Mouse (Mus musculus) kidney, adult 18-20 months (tissue): ENCODE data around the gene Rbfox2.
"Not testable (repeated sequence)": the region's sequence is repeated elsewhere in the genome, so short reads cannot be mapped to it uniquely, and the experiment has no call there.

Experiments used
- DNase-seq: peaks from one replicate; pipeline ENCODE4 v3.0.0; 2021

Rbfox2 gene

GRCm38 (mm10) chr15:77090531-77090930, 216.3 kb downstream of the Rbfox2 start:
- DNase-seq = no peak

DNA sequence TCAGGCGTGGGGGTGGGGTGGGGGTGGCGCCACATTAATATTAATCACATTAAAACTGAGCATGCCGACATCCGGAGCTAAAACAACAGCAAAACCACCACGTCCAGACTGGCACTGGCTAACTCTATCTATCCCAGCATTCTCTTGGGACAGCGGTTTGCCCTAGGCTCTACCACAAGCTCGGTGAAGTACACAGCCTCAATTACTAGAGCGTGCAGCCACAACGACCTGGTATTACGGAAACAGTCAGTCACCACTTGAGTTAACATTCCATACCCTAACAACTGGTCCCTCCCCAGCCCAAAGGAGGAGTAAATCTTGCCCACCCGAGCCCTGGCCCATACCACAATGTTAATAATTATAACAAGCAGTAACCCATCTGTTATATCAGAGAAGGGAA, 217.6 kb downstream of the Rbfox2 start:
- no peak for DNase-seq

DNA sequence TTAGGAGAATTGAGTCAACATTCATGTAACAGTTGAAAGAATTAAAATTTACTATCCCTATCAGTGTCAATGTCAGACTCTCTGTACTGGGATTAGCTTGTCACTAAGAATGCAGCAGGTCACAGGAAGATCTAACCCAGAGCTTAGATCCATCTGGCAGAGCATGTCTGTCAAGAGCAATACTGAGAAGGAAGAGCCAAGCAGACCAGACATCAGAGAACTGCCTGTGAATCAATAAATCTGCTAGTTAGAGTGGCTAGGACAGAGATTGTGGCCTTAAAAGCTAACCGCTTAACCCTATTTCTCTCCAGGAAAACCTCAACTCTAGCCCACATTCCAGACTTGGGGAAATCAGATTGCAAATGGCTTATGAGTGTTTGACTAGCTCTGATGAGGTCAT, 220.3 kb downstream of the Rbfox2 start:
- no peak for DNase-seq

GRCm38 (mm10) chr15:77085818-77086217, 221.0 kb downstream of the Rbfox2 start:
- peak; percentile 20 for DNase-seq

GRCm38 (mm10) chr15:77081454-77081853, 225.3 kb downstream of the Rbfox2 start:
- DNase-seq = no peak

GRCm38 (mm10) chr15:77080684-77081254, 226.0 kb downstream of the Rbfox2 start:
- no peak for DNase-seq

GRCm38 (mm10) chr15:77079890-77080361, 226.9 kb downstream of the Rbfox2 start:
- no peak for DNase-seq

- DNase-seq = no peak
Measured at GRCm38 (mm10) chr15:77079256-77079822, 227.5 kb downstream of the Rbfox2 start.

DNA sequence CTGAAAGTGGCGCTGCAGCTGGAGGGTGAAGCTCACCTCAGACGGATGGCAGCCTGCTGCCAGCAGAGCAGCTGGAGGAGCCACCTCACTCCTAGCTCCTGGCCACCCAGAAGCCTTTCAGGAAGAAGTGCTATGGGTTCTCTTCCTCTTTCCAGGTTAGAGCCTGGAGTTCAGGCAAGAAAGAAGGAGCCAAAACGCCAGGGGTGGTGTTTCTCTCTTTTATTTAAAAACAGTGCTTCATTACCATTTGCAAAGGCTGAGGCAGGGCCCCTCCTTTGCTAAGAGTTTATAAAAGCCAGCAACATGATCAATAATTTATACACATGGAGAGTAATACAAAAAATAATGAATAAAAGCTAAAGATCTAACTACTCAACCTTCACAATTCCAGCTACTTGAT, 228.0 kb downstream of the Rbfox2 start:
- no peak for DNase-seq

DNA sequence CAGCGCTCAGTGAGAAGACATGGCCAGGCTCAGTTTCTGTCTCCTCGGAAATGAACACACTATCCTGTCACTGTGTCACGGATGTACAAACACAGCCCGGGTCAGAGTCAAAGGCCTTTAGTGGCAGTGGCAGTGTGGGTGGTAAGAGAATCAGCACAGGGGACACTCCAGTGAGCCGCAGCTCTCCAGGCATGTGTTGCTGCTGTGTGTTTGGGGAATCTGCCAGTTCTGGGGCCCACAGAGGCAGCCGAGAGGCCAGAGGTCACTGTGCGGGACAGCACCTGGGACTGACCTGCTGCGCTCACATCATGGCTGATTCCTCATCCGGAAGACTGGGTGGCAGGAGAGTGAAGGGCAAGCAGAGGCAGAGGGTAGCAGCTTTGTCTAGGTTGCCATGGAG, 228.9 kb downstream of the Rbfox2 start:
- no peak for DNase-seq

- DNase-seq = no peak
Measured at GRCm38 (mm10) chr15:77076523-77076922, 230.3 kb downstream of the Rbfox2 start.

DNA sequence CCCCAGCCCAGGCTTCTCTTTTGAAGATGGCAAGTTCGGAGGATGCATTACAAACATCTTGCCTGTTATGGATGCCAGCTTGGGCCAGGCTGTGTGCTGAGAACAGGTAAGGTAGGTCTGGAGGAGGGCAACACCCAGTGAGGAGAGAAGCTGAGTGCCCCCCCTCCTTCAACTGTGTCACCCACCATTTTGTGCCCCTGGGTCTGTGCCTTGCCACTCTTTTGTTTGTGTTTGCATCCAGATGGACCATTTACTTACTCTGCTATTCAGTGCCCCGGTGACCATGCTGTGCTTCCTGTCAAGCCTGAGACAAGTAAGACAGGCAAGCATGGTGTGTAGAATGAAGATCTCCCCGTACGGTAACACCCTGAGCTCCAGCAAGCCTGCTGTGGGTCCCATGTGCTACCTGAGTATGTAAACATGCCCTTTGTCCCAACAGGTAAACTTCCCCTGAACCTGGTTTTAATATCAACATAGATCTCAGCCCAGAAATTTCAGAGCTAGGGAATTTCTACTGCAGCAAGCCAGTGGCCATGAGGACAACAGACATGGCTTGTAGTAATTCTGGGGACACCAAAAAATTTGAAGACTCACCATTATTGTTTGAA, 234.1 kb downstream of the Rbfox2 start:
- no peak for DNase-seq

GRCm38 (mm10) chr15:77071501-77071900, 235.3 kb downstream of the Rbfox2 start:
- peak; percentile 27 for DNase-seq

DNA sequence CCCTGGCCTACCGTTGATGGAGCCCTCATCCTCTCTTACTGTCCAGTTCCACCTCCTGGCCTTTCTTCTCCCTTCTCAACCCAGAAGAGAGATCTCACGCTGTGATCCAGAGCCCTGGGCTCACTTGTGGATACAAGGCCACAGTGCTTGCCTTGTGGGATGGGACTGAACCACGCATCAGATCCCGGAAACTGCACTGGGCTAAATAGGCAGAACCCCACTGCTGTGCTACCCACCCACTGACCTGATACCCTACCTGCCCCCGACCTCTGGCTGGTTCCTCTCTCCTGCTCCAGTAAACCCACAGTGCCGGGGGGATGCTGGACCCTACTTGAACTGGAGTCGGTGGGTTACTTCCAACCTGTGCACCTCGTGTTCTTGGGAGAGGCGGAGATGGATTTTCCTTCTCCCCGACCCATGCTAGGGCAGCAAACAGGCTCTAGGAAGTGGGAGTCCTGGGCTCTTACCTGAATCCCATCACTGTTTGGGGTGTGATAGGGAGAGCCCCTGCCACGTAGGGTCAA, 236.0 kb downstream of the Rbfox2 start:
- DNase-seq = no peak

DNA sequence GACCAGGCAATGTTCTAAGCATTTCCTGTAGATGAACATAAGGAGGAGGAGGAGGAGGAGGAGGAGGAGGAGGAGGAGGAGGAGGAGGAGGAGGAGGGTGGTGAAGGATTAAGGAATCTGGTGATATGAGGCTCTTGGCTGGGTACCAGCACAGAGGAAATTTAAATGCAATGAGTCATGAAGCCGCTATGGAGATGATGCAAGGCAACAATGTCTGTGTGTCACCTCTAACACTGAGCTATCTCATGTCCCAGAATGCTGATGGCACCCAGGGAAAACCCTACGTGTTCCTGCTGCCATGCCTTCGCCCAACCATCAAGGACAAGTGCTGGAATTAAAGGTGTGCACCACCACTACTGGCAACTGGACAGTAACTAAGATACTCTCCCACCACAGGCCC, 237.8 kb downstream of the Rbfox2 start:
- no peak for DNase-seq

- no peak for DNase-seq
Measured at GRCm38 (mm10) chr15:77068439-77068861, 238.4 kb downstream of the Rbfox2 start.

DNA sequence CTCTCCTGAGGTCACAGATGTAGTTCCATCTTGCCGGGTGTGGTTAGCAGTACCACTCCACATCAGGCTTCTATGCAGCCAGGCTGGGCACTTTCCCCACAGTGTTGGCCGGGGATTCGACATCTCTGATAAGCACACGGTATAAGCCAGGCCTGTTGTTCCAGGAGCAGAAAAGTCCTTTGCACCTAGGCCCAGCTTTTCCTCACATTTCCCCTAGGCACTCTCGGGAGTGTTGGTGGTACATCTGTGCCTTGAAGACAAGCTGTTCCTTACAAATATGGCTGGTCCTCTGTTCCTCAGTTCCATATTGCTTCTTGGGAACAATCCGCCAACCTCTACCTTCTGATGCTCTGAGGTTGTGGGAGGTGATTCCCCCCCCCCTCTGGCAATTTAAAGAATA, 240.6 kb downstream of the Rbfox2 start:
- no peak for DNase-seq

DNA sequence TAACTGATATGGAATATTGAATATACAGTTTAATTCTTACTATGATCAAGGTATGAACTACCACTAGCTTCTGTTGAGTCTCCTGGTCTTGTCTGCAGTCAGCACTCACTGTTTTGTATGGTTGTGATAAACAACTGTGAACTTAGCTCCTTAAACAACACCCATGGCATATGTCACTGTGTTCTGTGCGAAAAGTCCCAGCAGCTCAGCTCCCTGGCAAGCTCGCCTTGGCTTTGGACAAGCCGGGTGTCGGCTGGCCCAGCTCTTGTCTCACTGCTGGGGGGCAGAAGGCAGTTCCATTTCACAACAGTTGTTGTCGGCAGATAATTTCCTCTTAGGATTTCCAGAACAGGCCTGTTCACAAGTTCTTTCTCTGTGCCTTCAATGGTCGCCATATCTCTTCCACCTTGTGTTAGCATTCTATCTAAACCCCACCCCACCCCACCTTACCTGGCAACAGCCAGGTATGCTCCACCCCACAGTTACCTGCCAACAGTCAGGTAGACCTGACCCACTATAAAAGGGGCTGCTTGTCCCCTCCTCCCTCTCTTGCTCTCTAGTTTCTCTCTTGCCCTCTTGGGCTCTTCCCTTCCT, 241.4 kb downstream of the Rbfox2 start:
- no peak for DNase-seq

DNA sequence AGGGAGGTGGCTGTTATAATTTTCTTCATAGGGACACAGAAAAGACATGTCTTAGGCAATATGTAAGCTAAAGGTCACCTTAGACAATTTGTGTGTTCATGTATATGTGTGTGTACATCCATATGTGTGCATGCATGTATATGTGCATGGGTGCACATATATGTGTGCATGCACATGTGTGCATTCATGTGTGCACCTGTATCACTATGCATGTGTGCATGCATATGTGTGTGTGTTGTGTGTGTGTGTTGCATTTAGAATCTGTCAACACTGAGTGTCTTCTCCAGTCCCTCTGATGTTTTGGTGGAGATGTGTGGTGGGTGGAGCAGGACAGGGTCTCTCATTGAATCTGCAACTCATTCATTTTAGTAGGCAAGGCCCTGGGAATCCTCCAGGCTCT, 244.1 kb downstream of the Rbfox2 start:
- no peak for DNase-seq

DNA sequence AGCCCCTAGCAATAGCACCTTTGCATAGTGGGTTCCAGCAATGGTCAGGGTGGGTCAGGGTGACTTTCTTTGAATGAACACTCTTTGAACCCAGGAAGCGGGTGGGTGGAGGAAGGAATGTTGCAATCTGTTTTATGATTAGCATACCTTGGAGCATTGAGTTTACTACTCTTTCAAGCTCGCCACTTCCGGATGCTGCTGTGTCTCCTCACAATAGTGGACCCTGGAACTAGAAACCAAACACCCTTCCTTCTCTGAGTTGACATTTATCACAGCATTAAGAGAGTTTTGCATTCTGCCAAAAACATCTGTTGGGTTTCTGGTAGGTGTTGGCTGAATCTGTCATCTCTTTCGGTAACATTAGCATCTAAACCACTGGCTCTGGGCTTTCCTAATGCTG, 247.4 kb downstream of the Rbfox2 start:
- not testable (repeated sequence) for DNase-seq

DNA sequence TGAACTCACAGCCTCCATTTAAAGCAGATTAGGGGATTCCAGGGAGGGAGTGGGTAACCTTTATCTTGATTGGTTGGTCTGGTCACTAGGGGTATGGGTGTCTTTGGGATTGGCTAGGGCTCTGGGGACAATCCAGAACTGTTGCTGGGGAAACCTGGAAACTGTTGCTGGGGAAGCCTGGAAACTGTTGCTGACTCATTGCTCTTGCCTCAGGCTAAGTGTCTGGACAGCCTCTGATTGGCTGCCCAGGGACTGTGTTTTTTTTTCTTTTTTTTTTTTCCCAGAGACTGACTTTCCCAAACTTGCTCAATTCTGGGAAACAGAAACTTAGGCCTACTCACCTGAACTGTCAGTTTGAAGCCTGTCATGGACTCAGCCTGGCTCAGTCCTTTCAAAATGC, 248.2 kb downstream of the Rbfox2 start:
- no peak for DNase-seq

- DNase-seq = no peak
Measured at GRCm38 (mm10) chr15:77056791-77057051, 250.1 kb downstream of the Rbfox2 start.

- no peak for DNase-seq
Measured at GRCm38 (mm10) chr15:77056001-77056790, 250.6 kb downstream of the Rbfox2 start.
